Comparison of ENCODE assay signal across 26 mouse cellular contexts in the genomic region with DNA sequence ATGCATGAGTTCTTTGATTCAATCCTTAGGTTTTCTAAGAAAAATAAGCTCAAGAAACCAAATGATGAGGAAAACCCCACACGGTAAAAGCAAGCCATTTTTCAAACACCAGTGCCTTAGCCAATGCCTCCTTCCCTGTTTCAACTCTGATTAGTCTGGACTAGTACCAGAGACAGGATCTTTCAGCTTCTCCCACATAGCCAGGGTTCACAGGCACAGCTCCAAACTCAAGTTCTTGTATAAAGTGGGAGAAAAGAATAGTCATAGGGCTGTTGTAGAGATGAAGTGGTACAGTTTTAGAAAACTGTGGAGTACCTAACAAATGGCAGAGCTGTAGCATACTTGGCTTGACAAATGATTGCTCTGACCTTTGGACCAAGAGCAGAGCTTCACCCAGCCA. TPM values are rescaled to one million over a fixed set of nuclear protein-coding genes. Genes with fewer than 3 reads are reported as not detected.
DNase-seq lines count a peak whose midpoint lies in the region; ATAC-seq and TF ChIP-seq lines count a peak whose summit lies in the region.
"Had no signal": no experiment of that assay in that cellular context is flagged by ENCODE, and none has a peak within 500 bp of the region (broad histone marks: within the 10 kb centered on the region; RNA-seq: fewer than 3 reads in every experiment).

No protein-coding gene starts in this region.

- no peak for TF ChIP-seq EP300 in liver, postnatal 0 days (IDR thresholded peaks at IDR 0.05; ENCODE audit: low read depth)

- no peak overlapping the region for H3K9ac ChIP-seq in kidney, embryonic 16.5 days (replicated peaks; ENCODE audit: low read length)
- H3K9ac ChIP-seq in liver, adult 2 months (ENCODE audit: low read depth, low read length), result no peak overlapping the region
- H3K9ac ChIP-seq in liver, postnatal 0 days (replicated peaks), result no peak overlapping the region
- H3K9ac ChIP-seq: embryonic facial prominence, embryonic 12.5 days; forebrain, embryonic 13.5 days; forebrain, embryonic 15.5 days had no signal

- no peak overlapping the region for H3K4me2 ChIP-seq in kidney, embryonic 16.5 days (replicated peaks; ENCODE audit: low read depth, low read length)
- H3K4me2 ChIP-seq in liver, postnatal 0 days (ENCODE audit: low read depth, low read length), result no peak overlapping the region
- H3K4me2 ChIP-seq: embryonic facial prominence, embryonic 12.5 days; forebrain, embryonic 13.5 days; forebrain, embryonic 15.5 days had no signal

- no peak for TF ChIP-seq CTCF in kidney, adult 2 months (conservative IDR thresholded peaks at IDR 0.05; ENCODE audit: insufficient read depth, insufficient read length, low read depth, low read length)
- TF ChIP-seq CTCF in liver, adult 2 months (IDR thresholded peaks at IDR 0.05; ENCODE audit: low read depth, low read length), result no peak
- TF ChIP-seq CTCF in liver, postnatal 0 days (IDR thresholded peaks at IDR 0.05; ENCODE audit: low read depth), result no peak

- H3K9me3 ChIP-seq in kidney, embryonic 16.5 days (ENCODE audit: low read length), result no peaks in the 10 kb centered on the region; the same call in 1 of the 2 replicates
- H3K9me3 ChIP-seq in liver, postnatal 0 days (ENCODE audit: low read length), result no peaks in the 10 kb centered on the region
- H3K9me3 ChIP-seq: embryonic facial prominence, embryonic 12.5 days; forebrain, embryonic 15.5 days; G1E had no signal

- no peaks in the 10 kb centered on the region for H3K4me1 ChIP-seq in kidney, adult 2 months (ENCODE audit: control insufficient read depth, insufficient read depth, low read length)
- H3K4me1 ChIP-seq in kidney, embryonic 16.5 days (ENCODE audit: insufficient read depth, low read length), result no peaks in the 10 kb centered on the region
- no peaks in the 10 kb centered on the region; the same call in 1 of the 2 replicates for H3K4me1 ChIP-seq in liver, adult 2 months (ENCODE audit: control insufficient read depth, insufficient read depth, low read length)
- H3K4me1 ChIP-seq in liver, postnatal 0 days (ENCODE audit: insufficient read depth), result no peaks in the 10 kb centered on the region
- H3K4me1 ChIP-seq: embryonic facial prominence, embryonic 12.5 days; forebrain, embryonic 13.5 days; forebrain, embryonic 15.5 days had no signal

- 71% methylated on average over 1 of the region's 1 CpGs for WGBS in kidney, adult 2 months
- WGBS in kidney, embryonic 16.5 days, result 81% methylated on average over 1 of the region's 1 CpGs
- 73% methylated on average over 1 of the region's 1 CpGs for WGBS in liver, adult 2 months
- 73% methylated on average over 1 of the region's 1 CpGs for WGBS in liver, postnatal 0 days (ENCODE audit: insufficient replicate concordance)

- DNase-seq in frontal cortex, postnatal 14 days (ENCODE audit: low spot score in 2 of 2), result no peak
- peak; percentile 10 for DNase-seq in kidney, adult 2 months
- peak; percentile 47 for DNase-seq in liver, adult 2 months (ENCODE audit: extremely low read depth, low read depth, low spot score)
- DNase-seq in liver, postnatal 0 days, result no peak
- DNase-seq in urinary bladder, adult 2 months (ENCODE audit: low spot score), result no peak
- DNase-seq: adrenal gland, adult 8-10 months; adrenal gland, postnatal 14 days; adrenal gland, postnatal 36 days; B cell, adult 2 months; cerebellum, adult 11 months; cerebellum, adult 18-20 months; cerebellum, adult 8-10 months; cerebellum, adult 9-11 months; cerebellum, postnatal 14 days; cerebellum, postnatal 36 days had no signal

- no peak overlapping the region for H3K4me3 ChIP-seq in kidney, adult 2 months (ENCODE audit: insufficient read depth, low read depth, low read length)
- H3K4me3 ChIP-seq in kidney, embryonic 16.5 days (ENCODE audit: low read length), result no peak overlapping the region
- no peak overlapping the region for H3K4me3 ChIP-seq in liver, adult 2 months (ENCODE audit: insufficient read depth, low read depth, low read length)
- no peak overlapping the region for H3K4me3 ChIP-seq in liver, postnatal 0 days (ENCODE audit: low read depth, low read length)
- H3K4me3 ChIP-seq: embryonic facial prominence, embryonic 10.5 days; embryonic facial prominence, embryonic 12.5 days; forebrain, embryonic 13.5 days; forebrain, embryonic 15.5 days had no signal

- H3K36me3 ChIP-seq in kidney, adult 2 months (ENCODE audit: control insufficient read depth, insufficient read depth, low read length), result no peaks in the 10 kb centered on the region
- peaks cover 12% of the 10 kb centered on the region for H3K36me3 ChIP-seq in kidney, embryonic 16.5 days (ENCODE audit: insufficient read depth, low read length)
- peaks cover 4% of the 10 kb centered on the region; the same call in 1 of the 2 replicates for H3K36me3 ChIP-seq in liver, adult 2 months (ENCODE audit: control insufficient read depth, insufficient read depth, low read length)
- H3K36me3 ChIP-seq in liver, postnatal 0 days (replicated peaks; ENCODE audit: insufficient read depth, low read length), result peaks cover 8% of the 10 kb centered on the region; the same call in 1 of the 2 replicates

- H3K27ac ChIP-seq in kidney, adult 2 months (ENCODE audit: insufficient read depth, low read depth, low read length), result no peak overlapping the region
- H3K27ac ChIP-seq in kidney, embryonic 16.5 days (ENCODE audit: low read length), result no peak overlapping the region
- H3K27ac ChIP-seq in liver, adult 2 months (replicated peaks; ENCODE audit: insufficient read depth, low read depth, low read length), result no peak overlapping the region
- H3K27ac ChIP-seq in liver, postnatal 0 days (ENCODE audit: low read depth), result no peak overlapping the region
- H3K27ac ChIP-seq: embryonic facial prominence, embryonic 10.5 days; embryonic facial prominence, embryonic 12.5 days; forebrain, embryonic 13.5 days; forebrain, embryonic 15.5 days had no signal

- H3K27me3 ChIP-seq in kidney, adult 2 months (replicated peaks; ENCODE audit: control insufficient read depth, insufficient read depth, low read length), result no peaks in the 10 kb centered on the region
- H3K27me3 ChIP-seq in kidney, embryonic 16.5 days (ENCODE audit: insufficient read depth, low read length), result no peaks in the 10 kb centered on the region
- no peaks in the 10 kb centered on the region for H3K27me3 ChIP-seq in liver, adult 2 months (ENCODE audit: control insufficient read depth, insufficient read depth, low read length)
- no peaks in the 10 kb centered on the region for H3K27me3 ChIP-seq in liver, postnatal 0 days (ENCODE audit: insufficient read depth, low read length)
- H3K27me3 ChIP-seq: CH12.LX; embryonic facial prominence, embryonic 12.5 days; forebrain, embryonic 13.5 days; forebrain, embryonic 15.5 days; Patski had no signal

- no peaks in the 10 kb centered on the region for H3K79me2 ChIP-seq in liver, adult 2 months (ENCODE audit: control insufficient read depth, insufficient read depth, low read length)

- peak; percentile 60 for ATAC-seq in frontal cortex, adult (ENCODE audit: low TSS enrichment)
- no peak for ATAC-seq in kidney, embryonic 16.5 days (ENCODE audit: low FRiP score, low TSS enrichment)
- ATAC-seq in liver, postnatal 0 days, result no peak
- ATAC-seq: activated CD4-positive, CD25-positive, alpha-beta regulatory T cell, adult 4 months; CD4-positive, CD25-positive, alpha-beta regulatory T cell, adult 4 months; forebrain, embryonic 13.5 days; forebrain, embryonic 15.5 days; Patski had no signal

- TF ChIP-seq POLR2A in kidney, adult 2 months (IDR thresholded peaks at IDR 0.05; ENCODE audit: low read depth, low read length), result no peak
- TF ChIP-seq POLR2A in liver, adult 2 months (IDR thresholded peaks at IDR 0.05; ENCODE audit: extremely low read depth, insufficient read depth, low read length), result no peak

RNA-seq across cellular contexts. Expression of a gene that starts 14.6 kb away (rescaled TPM):
- polyA plus RNA-seq in kidney, adult 2 months (2012; rRNA removed), result 88.9 and 111 TPM in 2 replicates
- polyA plus RNA-seq in kidney, embryonic 16.5 days (2015; fragmentation: Nextera tagmentation; extraction: Ambion mirVana), result 158 and 166 TPM in 2 replicates
- total RNA-seq in liver, adult 2 months (2014; rRNA removed), result 137 and 210 TPM in 2 replicates
- 38.4 and 43.0 TPM in 2 replicates for polyA plus RNA-seq in liver, adult 2 months (2012; rRNA removed)
- 90.9 and 100.0 TPM in 2 replicates for polyA plus RNA-seq in liver, postnatal 0 days (2015; fragmentation: Nextera tagmentation; extraction: Ambion mirVana)
- 145 and 195 TPM in 2 replicates for polyA plus RNA-seq in urinary bladder, adult 2 months (2012; rRNA removed)

Comparison
In these comparisons a context has a peak if more than half of its experiments do, and no peak if none do; other contexts are left out.
1. DNase-seq: peak in kidney, adult 2 months (single experiment) and liver, adult 2 months (single experiment); none in frontal cortex, postnatal 14 days (0 of 2), liver, postnatal 0 days (single experiment) and urinary bladder, adult 2 months (single experiment).